Mouse (Mus musculus) embryonic facial prominence, embryonic 14.5 days (tissue): ENCODE data around the gene Hgd. TPM values are rescaled to one million over a fixed set of nuclear protein-coding genes. Genes with fewer than 3 reads are reported as not detected.

Experiments
- ATAC-seq: fragments of 200-750 bp; cut with Nextera tagmentation; 2 replicates; pipeline ENCODE4 v1.8.0; 2017; ENCODE audit warnings: low read depth, moderate number of reproducible peaks, moderate TSS enrichment
- DNase-seq: peaks from one replicate; pipeline ENCODE4 v3.0.0-alpha.2; 2015; ENCODE audit warnings: low spot score
- H3K27ac ChIP-seq: fragments of 300-500 bp; sonication (generic); replicated peaks from 2 replicates; pipeline ENCODE4 v1.5.1; 2014; ENCODE audit warnings: low read depth, mild to moderate bottlenecking, low read length, moderate library complexity
- H3K27me3 ChIP-seq: fragments of 300-500 bp; sonication (generic); replicated peaks from 2 replicates; pipeline ENCODE4 v1.6.1; 2014; ENCODE audit warnings: low read length; ENCODE audit not compliant: control insufficient read depth, insufficient read depth
- H3K36me3 ChIP-seq: fragments of 300-500 bp; sonication (generic); 2 replicates; pipeline ENCODE4 v1.6.1; 2014; ENCODE audit warnings: low read length, mixed read lengths; ENCODE audit not compliant: control insufficient read depth, insufficient read depth
- H3K4me1 ChIP-seq: fragments of 300-500 bp; sonication (generic); 2 replicates; pipeline ENCODE4 v1.6.1; 2014; ENCODE audit warnings: antibody characterized with exemption, low read length; ENCODE audit not compliant: control insufficient read depth, insufficient read depth
- H3K4me2 ChIP-seq: fragments of 300-500 bp; sonication (generic); 2 replicates; pipeline ENCODE4 v1.6.1; 2014; ENCODE audit warnings: low read depth, mild to moderate bottlenecking, low read length, moderate library complexity, mixed read lengths
- H3K4me3 ChIP-seq: fragments of 300-500 bp; sonication (generic); 2 replicates; pipeline ENCODE4 v1.5.1; 2014; ENCODE audit warnings: low read depth, mild to moderate bottlenecking, low read length
- H3K9ac ChIP-seq: fragments of 300-500 bp; sonication (generic); 2 replicates; pipeline ENCODE4 v1.6.1; 2014; ENCODE audit warnings: low read depth, mild to moderate bottlenecking, low read length, moderate library complexity, mixed read lengths
- H3K9me3 ChIP-seq: fragments of 300-500 bp; sonication (generic); 2 replicates; pipeline ENCODE4 v1.6.1; 2016; ENCODE audit warnings: low read length; ENCODE audit not compliant: control insufficient read depth
- WGBS: fragments of 180-500 bp; shearing (Covaris S2); extraction: QIAGEN DNeasy Blood & Tissue Kit; methylation state at CpG from one replicate; pipeline ENCODE4 v1.1.7; 2014; 5-methylcytosine and 5-hydroxymethylcytosine counted together
- polyA plus RNA-seq: library from polyadenylated mRNA; unstranded; fragments of >200 nt; fragmentation: Nextera tagmentation; extraction: Ambion mirVana; gene quantifications from 2 replicates; pipeline ENCODE4 v1.2.1, GENCODE M21; 2014

The Hgd gene
- polyA plus RNA-seq, 1 experiment from 2014 or later = not detected

- Histone ChIP-seq H3K4me1 (no peaks in the 10 kb centered on the region), H3K9me3 (no peaks in the 10 kb centered on the region), H3K4me3 (no peak overlapping the region), H3K27me3 (no peaks in the 10 kb centered on the region), H3K36me3 (no peaks in the 10 kb centered on the region), H3K9ac (no peak overlapping the region), H3K4me2 (no peak overlapping the region), H3K27ac (no peak overlapping the region)
- WGBS = 81% methylated on average over 6 of the region's 6 CpGs
- no peak for DNase-seq
- ATAC-seq = no peak
These were observed 24.3 kb downstream of the Hgd start for GRCm38 (mm10) chr16:37604243-37604642.

- Histone ChIP-seq H3K27ac (no peak overlapping the region), H3K4me1 (no peaks in the 10 kb centered on the region), H3K4me2 (no peak overlapping the region), H3K4me3 (no peak overlapping the region), H3K9ac (no peak overlapping the region), H3K27me3 (no peaks in the 10 kb centered on the region), H3K36me3 (no peaks in the 10 kb centered on the region), H3K9me3 (no peaks in the 10 kb centered on the region)
- WGBS = 64% methylated on average over 8 of the region's 8 CpGs
- DNase-seq = no peak
- no peak for ATAC-seq
These were observed 30.4 kb downstream of the Hgd start for GRCm38 (mm10) chr16:37610333-37610732.

GRCm38 (mm10) chr16:37611072-37611471 is 31.1 kb downstream of the Hgd start:
- 41% methylated on average over 7 of the region's 7 CpGs for WGBS
- Histone ChIP-seq H3K4me1 (no peaks in the 10 kb centered on the region; the same call in 1 of the 2 replicates), H3K36me3 (no peaks in the 10 kb centered on the region), H3K27me3 (no peaks in the 10 kb centered on the region), H3K4me2 (no peak overlapping the region), H3K9me3 (no peaks in the 10 kb centered on the region), H3K4me3 (no peak overlapping the region), H3K27ac (no peak overlapping the region), H3K9ac (no peak overlapping the region)
- no peak for ATAC-seq
- no peak for DNase-seq

GRCm38 (mm10) chr16:37612013-37612412 is 32.1 kb downstream of the Hgd start:
- no peaks in the 10 kb centered on the region for H3K27me3 ChIP-seq
- no peaks in the 10 kb centered on the region; the same call in 1 of the 2 replicates for H3K4me1 ChIP-seq
- WGBS = 87% methylated on average over 5 of the region's 5 CpGs
- H3K4me3 ChIP-seq = no peak overlapping the region
- H3K4me2 ChIP-seq = no peak overlapping the region
- no peak overlapping the region for H3K27ac ChIP-seq
- ATAC-seq (no peak), DNase-seq (no peak)
- no peaks in the 10 kb centered on the region for H3K9me3 ChIP-seq
- no peaks in the 10 kb centered on the region for H3K36me3 ChIP-seq
- no peak overlapping the region for H3K9ac ChIP-seq

GRCm38 (mm10) chr16:37614540-37614939 is 34.6 kb downstream of the Hgd start:
- Histone ChIP-seq H3K27me3 (no peaks in the 10 kb centered on the region), H3K4me1 (no peaks in the 10 kb centered on the region; the same call in none of the 2 replicates), H3K9ac (no peak overlapping the region), H3K4me2 (no peak overlapping the region), H3K27ac (no peak overlapping the region), H3K4me3 (no peak overlapping the region), H3K9me3 (no peaks in the 10 kb centered on the region), H3K36me3 (no peaks in the 10 kb centered on the region)
- ATAC-seq (no peak), DNase-seq (no peak)
- WGBS = 93% methylated on average over 9 of the region's 9 CpGs

GRCm38 (mm10) chr16:37615429-37615828 is 35.5 kb downstream of the Hgd start:
- no peaks in the 10 kb centered on the region for H3K27me3 ChIP-seq
- H3K9me3 ChIP-seq = no peaks in the 10 kb centered on the region
- H3K27ac ChIP-seq = no peak overlapping the region
- H3K36me3 ChIP-seq = no peaks in the 10 kb centered on the region
- ATAC-seq = no peak
- H3K4me1 ChIP-seq = no peaks in the 10 kb centered on the region; the same call in none of the 2 replicates
- peak; percentile 9 for DNase-seq
- 57% methylated on average over 8 of the region's 8 CpGs for WGBS
- H3K4me2 ChIP-seq = no peak overlapping the region
- H3K9ac ChIP-seq = no peak overlapping the region
- no peak overlapping the region for H3K4me3 ChIP-seq

- DNase-seq (no peak), ATAC-seq (no peak)
- no peaks in the 10 kb centered on the region for H3K36me3 ChIP-seq
- no peak overlapping the region for H3K4me2 ChIP-seq
- H3K4me3 ChIP-seq = no peak overlapping the region
- H3K9ac ChIP-seq = no peak overlapping the region
- no peak overlapping the region for H3K27ac ChIP-seq
- 71% methylated on average over 8 of the region's 8 CpGs for WGBS
- H3K27me3 ChIP-seq = no peaks in the 10 kb centered on the region
- H3K9me3 ChIP-seq = no peaks in the 10 kb centered on the region
- H3K4me1 ChIP-seq = no peaks in the 10 kb centered on the region; the same call in none of the 2 replicates
These were observed 36.2 kb downstream of the Hgd start for GRCm38 (mm10) chr16:37616104-37616503.

GRCm38 (mm10) chr16:37617695-37618094 is 37.7 kb downstream of the Hgd start:
- H3K4me2 ChIP-seq = no peak overlapping the region
- no peak overlapping the region for H3K4me3 ChIP-seq
- 28% methylated on average over 3 of the region's 3 CpGs for WGBS
- H3K9me3 ChIP-seq = no peaks in the 10 kb centered on the region
- 0 out of 2 replicates have a peak overlapping the region, but pooled peaks have one; percentile 41 for H3K27ac ChIP-seq
- H3K27me3 ChIP-seq = no peaks in the 10 kb centered on the region
- DNase-seq = peak; percentile 36
- H3K9ac ChIP-seq = no peak overlapping the region
- no peaks in the 10 kb centered on the region; the same call in none of the 2 replicates for H3K4me1 ChIP-seq
- H3K36me3 ChIP-seq = no peaks in the 10 kb centered on the region
- ATAC-seq = no peak

- 74% methylated on average over 3 of the region's 3 CpGs for WGBS
- Histone ChIP-seq H3K4me2 (no peak overlapping the region), H3K4me3 (no peak overlapping the region), H3K9ac (no peak overlapping the region), H3K27me3 (no peaks in the 10 kb centered on the region), H3K27ac (no peak overlapping the region), H3K36me3 (no peaks in the 10 kb centered on the region), H3K4me1 (no peaks in the 10 kb centered on the region; the same call in 1 of the 2 replicates), H3K9me3 (no peaks in the 10 kb centered on the region)
- peak; percentile 6 for DNase-seq
- ATAC-seq = no peak
These were observed 42.5 kb downstream of the Hgd start for GRCm38 (mm10) chr16:37622403-37622802.
